Mouse (Mus musculus) activated CD4-positive, CD25-positive, alpha-beta regulatory T cell, adult 4 months (primary cell): ENCODE results near the gene Mtln. TPM values are rescaled to one million over a fixed set of nuclear protein-coding genes. Genes with fewer than 3 reads are reported as not detected.

Experiments used
- ATAC-seq: one replicate; pipeline ENCODE4 v1.8.0; 2017
- polyA plus RNA-seq, 2 experiments: library from polyadenylated mRNA; unstranded; fragments of 100-300 nt; shearing (Covaris generic); gene quantifications; one replicate each; pipeline ENCODE4 v1.2.1; 2017

The Mtln gene
- 10 to 100 TPM; 28.6 to 33.2 TPM for polyA plus RNA-seq

GRCm38 (mm10) chr2:127791919-127792603 lies at the start of gene Mtln:
Gene Mtln (minus strand): TSS chr2:127792488.
- ATAC-seq: peak; percentile 85

- ATAC-seq: no peak
Observed at GRCm38 (mm10) chr2:127841402-127841801, 49.1 kb upstream of the Mtln start.

GRCm38 (mm10) chr2:127839425-127839824 lies 47.1 kb upstream of the Mtln start:
- ATAC-seq: no peak

GRCm38 (mm10) chr2:127838576-127838975 lies 46.3 kb upstream of the Mtln start, which contains the start of gene Acoxl:
Gene Acoxl (plus strand): TSS chr2:127838876.
- no peak for ATAC-seq

GRCm38 (mm10) chr2:127832833-127833190 lies 40.5 kb upstream of the Mtln start:
- no peak for ATAC-seq

- peak; percentile 31 for ATAC-seq
Observed at GRCm38 (mm10) chr2:127832103-127832832, 40.0 kb upstream of the Mtln start.

GRCm38 (mm10) chr2:127831401-127832102 lies 39.3 kb upstream of the Mtln start, which contains the start of gene Bub1:
Gene Bub1 (minus strand): TSS chr2:127831865.
- ATAC-seq: peak; percentile 98

GRCm38 (mm10) chr2:127789651-127790270 lies 2.5 kb downstream of the Mtln start:
- no peak for ATAC-seq

GRCm38 (mm10) chr2:127789138-127789537 lies 3.1 kb downstream of the Mtln start:
- ATAC-seq: no peak

GRCm38 (mm10) chr2:127788440-127789116 lies 3.7 kb downstream of the Mtln start, which contains the start of gene Nphp1:
Gene Nphp1 (minus strand): TSS chr2:127788897.
- ATAC-seq: peak; percentile 82

GRCm38 (mm10) chr2:127787226-127787625 lies 5.1 kb downstream of the Mtln start:
- ATAC-seq: no peak

GRCm38 (mm10) chr2:127778451-127778850 lies 13.8 kb downstream of the Mtln start:
- no peak for ATAC-seq

- no peak for ATAC-seq
Observed at GRCm38 (mm10) chr2:127775013-127775412, 17.3 kb downstream of the Mtln start.

GRCm38 (mm10) chr2:127774578-127774941 lies 17.7 kb downstream of the Mtln start:
- ATAC-seq: no peak

- no peak for ATAC-seq
Observed at GRCm38 (mm10) chr2:127773938-127774577, 18.2 kb downstream of the Mtln start.

- no peak for ATAC-seq
Observed at GRCm38 (mm10) chr2:127761587-127761986, 30.7 kb downstream of the Mtln start.

GRCm38 (mm10) chr2:127760429-127761000 lies 31.8 kb downstream of the Mtln start:
- ATAC-seq: no peak

- no peak for ATAC-seq
Observed at GRCm38 (mm10) chr2:127760014-127760413, 32.3 kb downstream of the Mtln start.

GRCm38 (mm10) chr2:127759157-127759880 lies 33.0 kb downstream of the Mtln start:
- ATAC-seq: no peak

- ATAC-seq: no peak
Observed at GRCm38 (mm10) chr2:127757171-127757570, 35.1 kb downstream of the Mtln start.

- ATAC-seq: no peak
Observed at GRCm38 (mm10) chr2:127754113-127754512, 38.2 kb downstream of the Mtln start.
